Mouse (Mus musculus) MEL (cell line): ENCODE measurements around the gene Gsk3a. TPM values are rescaled to one million over a fixed set of nuclear protein-coding genes. Genes with fewer than 3 reads are reported as not detected.

ENCODE experiments used
- DNase-seq: peaks from one replicate; pipeline ENCODE4 v3.0.0; 2011; ENCODE audit warnings: low read depth, low spot score
- H3K27ac ChIP-seq: 2 replicates; pipeline ENCODE4 v1.5.1; 2012; ENCODE audit warnings: low read depth, mild to moderate bottlenecking, control low read depth, low read length, moderate library complexity; ENCODE audit not compliant: control insufficient read depth
- H3K27me3 ChIP-seq, 2 experiments: fragments of 150-350 bp in 1 of 2; sonication (generic) in 1 of 2; 2 replicates each; pipeline ENCODE4 v1.6.1; 2012; ENCODE audit warnings: low read length in 2 of 2, mild to moderate bottlenecking in 2 of 2, improper control_type of control experiment in 1 of 2, moderate library complexity in 1 of 2; ENCODE audit not compliant: insufficient read depth in 2 of 2, control insufficient read depth in 1 of 2
- H3K36me3 ChIP-seq, 2 experiments: 2 replicates each; pipeline ENCODE4 v1.6.1; 2012 to 2014; ENCODE audit warnings: low read length in 2 of 2, improper control_type of control experiment in 1 of 2, inconsistent platforms in 1 of 2, mild to moderate bottlenecking in 1 of 2; ENCODE audit not compliant: insufficient read depth in 2 of 2, control insufficient read depth in 1 of 2
- H3K4me1 ChIP-seq, 2 experiments: fragments of 150-350 bp in 1 of 2; sonication (generic) in 1 of 2; 2 replicates each; pipeline ENCODE4 v1.6.1; 2012; ENCODE audit warnings: low read length in 2 of 2, improper control_type of control experiment in 1 of 2, mild to moderate bottlenecking in 1 of 2; ENCODE audit not compliant: insufficient read depth in 2 of 2, control insufficient read depth in 1 of 2
- H3K4me3 ChIP-seq, 2 experiments: fragments of 150-350 bp in 1 of 2; sonication (generic) in 1 of 2; 2 replicates each; pipeline ENCODE4 v1.5.1; 2012; ENCODE audit warnings: low read depth in 2 of 2, low read length in 2 of 2, mild to moderate bottlenecking in 2 of 2, moderate library complexity in 2 of 2, control low read depth in 1 of 2, improper control_type of control experiment in 1 of 2; ENCODE audit not compliant: control insufficient read depth in 1 of 2, insufficient read depth in 1 of 2
- H3K79me2 ChIP-seq: 2 replicates; pipeline ENCODE4 v1.6.1; 2012; ENCODE audit warnings: mild to moderate bottlenecking, low read length, moderate library complexity; ENCODE audit not compliant: control insufficient read depth, poor library complexity, insufficient read depth
- H3K9ac ChIP-seq: 2 replicates; pipeline ENCODE4 v1.6.1; 2012; ENCODE audit warnings: low read depth, mild to moderate bottlenecking, control low read depth, low read length, moderate library complexity; ENCODE audit not compliant: control insufficient read depth, poor library complexity, severe bottlenecking
- H3K9me3 ChIP-seq: fragments of 150-350 bp; sonication (generic); replicated peaks from 2 replicates; pipeline ENCODE4 v1.6.1; 2012; ENCODE audit warnings: mild to moderate bottlenecking, low read length, improper control_type of control experiment, moderate library complexity; ENCODE audit not compliant: insufficient read depth
- CHD1 ChIP-seq: IDR thresholded peaks from 2 replicates; pipeline ENCODE4 v1.6.1; 2012; ENCODE audit warnings: low read depth, mild to moderate bottlenecking, inconsistent platforms, low read length, improper control_type of control experiment
- CHD2 ChIP-seq: IDR thresholded peaks from 2 replicates; pipeline ENCODE4 v1.6.1; 2011; ENCODE audit warnings: low read length, improper control_type of control experiment
- E2F4 ChIP-seq: IDR thresholded peaks from 2 replicates; pipeline ENCODE4 v1.6.1; 2011; ENCODE audit warnings: low read depth, low read length, improper control_type of control experiment, borderline replicate concordance
- ELF1 ChIP-seq: IDR thresholded peaks from 2 replicates; pipeline ENCODE4 v1.6.1; 2014; ENCODE audit warnings: low read depth, mild to moderate bottlenecking, inconsistent platforms, low read length, improper control_type of control experiment, moderate library complexity
- EP300 ChIP-seq, 2 experiments: IDR thresholded peaks; 2 replicates each; pipeline ENCODE4 v1.6.1; 2011; ENCODE audit warnings: improper control_type of control experiment in 2 of 2, low read length in 2 of 2, low read depth in 1 of 2, mild to moderate bottlenecking in 1 of 2
- GABPA ChIP-seq: IDR thresholded peaks from 2 replicates; pipeline ENCODE4 v1.6.1; 2012; ENCODE audit warnings: low read depth, mild to moderate bottlenecking, inconsistent platforms, low read length, improper control_type of control experiment, moderate library complexity
- GATA1 ChIP-seq: IDR thresholded peaks from 2 replicates; pipeline ENCODE4 v1.6.1; 2011; ENCODE audit warnings: low read depth, low read length, improper control_type of control experiment
- HCFC1 ChIP-seq: IDR thresholded peaks from 2 replicates; pipeline ENCODE4 v1.6.1; 2012; ENCODE audit warnings: low read depth, mild to moderate bottlenecking, inconsistent platforms, low read length, improper control_type of control experiment, moderate library complexity
- KAT2A ChIP-seq: conservative IDR thresholded peaks from 2 replicates; pipeline ENCODE4 v1.6.1; 2012; ENCODE audit warnings: low read depth, low read length, improper control_type of control experiment, inconsistent platforms
- MAFK ChIP-seq: IDR thresholded peaks from 2 replicates; pipeline ENCODE4 v1.6.1; 2011; ENCODE audit warnings: low read depth, mild to moderate bottlenecking, low read length, improper control_type of control experiment, borderline replicate concordance
- MAX ChIP-seq: IDR thresholded peaks from 2 replicates; pipeline ENCODE4 v1.6.1; 2011; ENCODE audit warnings: low read length, improper control_type of control experiment
- MXI1 ChIP-seq: IDR thresholded peaks from 2 replicates; pipeline ENCODE4 v1.6.1; 2011; ENCODE audit warnings: mild to moderate bottlenecking, low read depth, low read length, improper control_type of control experiment
- MYC ChIP-seq: IDR thresholded peaks from 2 replicates; pipeline ENCODE4 v1.6.1; 2011; ENCODE audit warnings: low read depth, mild to moderate bottlenecking, low read length, improper control_type of control experiment, moderate library complexity
- NELFE ChIP-seq: IDR thresholded peaks from 2 replicates; pipeline ENCODE4 v1.6.1; 2011; ENCODE audit warnings: low read depth, low read length, improper control_type of control experiment
- POLR2A ChIP-seq, 2 experiments: IDR thresholded peaks; 2 replicates each; pipeline ENCODE4 v1.6.1; 2011 to 2012; ENCODE audit warnings: low read length in 2 of 2, mild to moderate bottlenecking in 2 of 2, control low read depth in 1 of 2, improper control_type of control experiment in 1 of 2, low read depth in 1 of 2, moderate library complexity in 1 of 2; ENCODE audit not compliant: control insufficient read depth in 1 of 2, insufficient read depth in 1 of 2, poor library complexity in 1 of 2
- POLR2AphosphoS2 ChIP-seq: IDR thresholded peaks from 2 replicates; pipeline ENCODE4 v1.6.1; 2011; ENCODE audit warnings: low read length, improper control_type of control experiment
- POLR2AphosphoS5 ChIP-seq: IDR thresholded peaks from 2 replicates; pipeline ENCODE4 v1.6.1; 2012; ENCODE audit warnings: low read depth, borderline replicate concordance, mild to moderate bottlenecking, inconsistent platforms, low read length, moderate library complexity, mixed read lengths
- RAD21 ChIP-seq: IDR thresholded peaks from 2 replicates; pipeline ENCODE4 v1.6.1; 2011; ENCODE audit warnings: mild to moderate bottlenecking, low read depth, low read length, improper control_type of control experiment
- RCOR1 ChIP-seq: IDR thresholded peaks from 2 replicates; pipeline ENCODE4 v1.6.1; 2012; ENCODE audit warnings: low read depth, mild to moderate bottlenecking, inconsistent platforms, low read length, improper control_type of control experiment
- TAL1 ChIP-seq: IDR thresholded peaks from 2 replicates; pipeline ENCODE4 v1.6.1; 2012; ENCODE audit warnings: mild to moderate bottlenecking, inconsistent platforms, low read length, moderate library complexity, mixed read lengths
- TBP ChIP-seq: IDR thresholded peaks from 2 replicates; pipeline ENCODE4 v1.8.0; 2011; ENCODE audit warnings: low read depth, low read length, improper control_type of control experiment
- TCF12 ChIP-seq: IDR thresholded peaks from 2 replicates; pipeline ENCODE4 v1.6.1; 2014; ENCODE audit warnings: low read depth, mild to moderate bottlenecking, inconsistent platforms, low read length, improper control_type of control experiment, moderate library complexity
- USF1 ChIP-seq: IDR thresholded peaks from 2 replicates; pipeline ENCODE4 v1.6.1; 2014; ENCODE audit warnings: low read depth, mild to moderate bottlenecking, inconsistent platforms, low read length, improper control_type of control experiment, moderate library complexity
- USF2 ChIP-seq, 2 experiments: IDR thresholded peaks; 2 replicates each; pipeline ENCODE4 v1.6.1; 2011 to 2012; ENCODE audit warnings: improper control_type of control experiment in 2 of 2, low read length in 2 of 2, borderline replicate concordance in 1 of 2, inconsistent platforms in 1 of 2, low read depth in 1 of 2, mild to moderate bottlenecking in 1 of 2; ENCODE audit not compliant: insufficient read depth in 1 of 2
- ZC3H11A ChIP-seq: IDR thresholded peaks from 2 replicates; pipeline ENCODE4 v1.6.1; 2012; ENCODE audit warnings: low read depth, mild to moderate bottlenecking, inconsistent platforms, low read length, improper control_type of control experiment
- ZKSCAN1 ChIP-seq: IDR thresholded peaks from 2 replicates; pipeline ENCODE4 v1.6.1; 2012; ENCODE audit warnings: low read depth, mild to moderate bottlenecking, inconsistent platforms, low read length, improper control_type of control experiment, moderate library complexity
- ZNF384 ChIP-seq: IDR thresholded peaks from 2 replicates; pipeline ENCODE4 v1.6.1; 2012; ENCODE audit warnings: low read depth, mild to moderate bottlenecking, inconsistent platforms, low read length, improper control_type of control experiment
- polyA plus RNA-seq, 2 experiments: library from polyadenylated mRNA; stranded (reverse) in 1 of 2; unstranded in 1 of 2; fragments of >175 nt in 1 of 2; fragments of >200 nt in 1 of 2; gene quantifications; 2 replicates each; pipeline versions ENCODE4 v1.2.1 to v1.2.4; 2012; ENCODE audit warnings: low replicate concordance in 2 of 2, low read depth in 1 of 2; ENCODE audit not compliant: insufficient read length in 2 of 2, insufficient read depth in 1 of 2, missing spikeins in 1 of 2
- total RNA-seq: library from RNA; depleted of rRNA; stranded (reverse); fragments of 300-350 nt; gene quantifications from 2 replicates; pipeline ENCODE4 v1.2.3, GENCODE M21; 2012

The Gsk3a gene
- total and polyA plus RNA-seq, 3 experiments: 59.8 to 149 (median 86.6) TPM

GRCm38 (mm10) chr7:25203624-25204023, 34.0 kb downstream of the Gsk3a start:
- no peak overlapping the region for H3K4me3 ChIP-seq
- peaks cover 0 to 8% of the 10 kb centered on the region in 2 experiments; a peak in 2 of 4 replicates for H3K36me3 ChIP-seq
- TF ChIP-seq ZNF384 (no peak), USF2 (IDR thresholded peaks at IDR 0.05; ENCODE audit: borderline replicate concordance in 1 of 2, insufficient read depth in 1 of 2, low read depth in 1 of 2, low read length in 2 of 2) (no peak), TBP (no peak), CHD1 (no peak), TCF12 (no peak), RAD21 (no peak), USF1 (no peak), CHD2 (no peak), RCOR1 (no peak), KAT2A (no peak), TAL1 (no peak), HCFC1 (no peak), GATA1 (no peak), ELF1 (no peak), E2F4 (no peak), EP300 (IDR thresholded peaks at IDR 0.05; ENCODE audit: low read depth in 1 of 2, low read length in 2 of 2) (no peak), ZC3H11A (no peak), MYC (no peak)
- no peaks in the 10 kb centered on the region for H3K9me3 ChIP-seq
- H3K27ac ChIP-seq: no peak overlapping the region
- H3K27me3 ChIP-seq: no peaks in the 10 kb centered on the region
- no peak for DNase-seq
- H3K4me1 ChIP-seq: no peaks in the 10 kb centered on the region
- no peak overlapping the region for H3K9ac ChIP-seq
- no peaks in the 10 kb centered on the region for H3K79me2 ChIP-seq

GRCm38 (mm10) chr7:25197384-25198018, 40.1 kb downstream of the Gsk3a start:
- no peak overlapping the region for H3K9ac ChIP-seq
- no peaks in the 10 kb centered on the region for H3K36me3 ChIP-seq
- H3K4me1 ChIP-seq: 0 out of 4 replicates have a peak, but pooled peaks cover 0 to under 1% of the 10 kb centered on the region in 2 experiments
- H3K4me3 ChIP-seq: no peak overlapping the region
- TF ChIP-seq EP300 (IDR thresholded peaks at IDR 0.05; ENCODE audit: low read depth in 1 of 2, low read length in 2 of 2) (no peak), POLR2A (IDR thresholded peaks at IDR 0.05; ENCODE audit: control insufficient read depth in 1 of 2, insufficient read depth in 1 of 2, low read depth in 1 of 2, low read length in 2 of 2, poor library complexity in 1 of 2) (no peak), NELFE (no peak), POLR2AphosphoS2 (no peak), CHD2 (no peak), RCOR1 (no peak), MAFK (no peak), GABPA (no peak), POLR2AphosphoS5 (no peak), ELF1 (no peak), ZC3H11A (no peak), ZKSCAN1 (no peak), MAX (no peak), MXI1 (no peak), TAL1 (no peak), USF1 (no peak), E2F4 (no peak)
- DNase-seq: no peak
- H3K79me2 ChIP-seq: no peaks in the 10 kb centered on the region
- H3K27ac ChIP-seq: no peak overlapping the region
- H3K27me3 ChIP-seq: no peaks in the 10 kb centered on the region
- H3K9me3 ChIP-seq: no peaks in the 10 kb centered on the region
